Mouse (Mus musculus): ENCODE results near the gene Vps37c.

The Vps37c gene

GRCm38 (mm10) chr19:10763381-10764031, 75.0 kb downstream of the Vps37c start:
- in situ Hi-C loops (cut with MboI, MseI) = no loop called here
